In genomic region chr7:98430785-98431184, GRCm38 (mm10) we compare ENCODE assay signal across 8 mouse cellular contexts. TPM values are rescaled to one million over a fixed set of nuclear protein-coding genes. Genes with fewer than 3 reads are reported as not detected.
A peak's percentile ranks its signal among the peaks of the same experiment; 100 is the strongest.
DNase-seq lines count a peak whose midpoint lies in the region; ATAC-seq lines count a peak whose summit lies in the region.

No protein-coding gene starts in this region.

- H3K36me3 ChIP-seq in forebrain, embryonic 15.5 days, result no peaks in the 10 kb centered on the region
- no peaks in the 10 kb centered on the region for H3K36me3 ChIP-seq in hindbrain, embryonic 13.5 days

- no peaks in the 10 kb centered on the region for H3K9me3 ChIP-seq in forebrain, embryonic 15.5 days
- H3K9me3 ChIP-seq in hindbrain, embryonic 13.5 days, result no peaks in the 10 kb centered on the region

- DNase-seq in NIH3T3 (ENCODE audit: low read depth), result peak; percentile 84
- DNase-seq in cerebellum, adult 11-12 months, result peak; percentile 31
- peak; percentile 20 to 65 for DNase-seq in layer of hippocampus, adult 8-10 months (ENCODE audit: low spot score in 2 of 2)
- peak; percentile 48 for DNase-seq in lung, postnatal 25 days (ENCODE audit: low spot score)
- peak; percentile 56 for DNase-seq in right cerebral cortex, postnatal 25 days

- no peak overlapping the region for H3K4me3 ChIP-seq in forebrain, embryonic 15.5 days
- no peak overlapping the region for H3K4me3 ChIP-seq in hindbrain, embryonic 13.5 days

- no peaks in the 10 kb centered on the region for H3K27me3 ChIP-seq in forebrain, embryonic 15.5 days
- 0 out of 2 replicates have a peak, but pooled peaks cover 3% of the 10 kb centered on the region for H3K27me3 ChIP-seq in hindbrain, embryonic 13.5 days

- no peak overlapping the region for H3K9ac ChIP-seq in forebrain, embryonic 15.5 days (replicated peaks)
- no peak overlapping the region for H3K9ac ChIP-seq in hindbrain, embryonic 13.5 days

- peak; percentile 71 for ATAC-seq in forebrain, embryonic 15.5 days (replicated peaks)
- peak; percentile 54; the same call in 1 of the 2 replicates for ATAC-seq in hindbrain, embryonic 13.5 days (ENCODE audit: low FRiP score)
- no peak for ATAC-seq in activated CD4-positive, CD25-positive, alpha-beta regulatory T cell, adult 4 months

- H3K4me2 ChIP-seq in forebrain, embryonic 15.5 days (replicated peaks), result no peak overlapping the region
- no peak overlapping the region for H3K4me2 ChIP-seq in hindbrain, embryonic 13.5 days

- WGBS in forebrain, embryonic 15.5 days, result 43% methylated on average over 3 of the region's 3 CpGs
- 50% methylated on average over 3 of the region's 3 CpGs for WGBS in hindbrain, embryonic 13.5 days

- no peak overlapping the region for H3K27ac ChIP-seq in forebrain, embryonic 15.5 days (replicated peaks)
- no peak overlapping the region for H3K27ac ChIP-seq in hindbrain, embryonic 13.5 days

- peaks cover 7% of the 10 kb centered on the region; the same call in 1 of the 2 replicates for H3K4me1 ChIP-seq in forebrain, embryonic 15.5 days
- H3K4me1 ChIP-seq in hindbrain, embryonic 13.5 days (replicated peaks), result peaks cover 7% of the 10 kb centered on the region; the same call in 1 of the 2 replicates

RNA-seq across cellular contexts. Expression of gene Gucy2d, which starts 9.4 kb away (rescaled TPM):
- not detected in 2 replicates for polyA plus RNA-seq in forebrain, embryonic 15.5 days (2015; fragmentation: Nextera tagmentation; extraction: Ambion mirVana)
- polyA plus RNA-seq in hindbrain, embryonic 13.5 days (2015; fragmentation: Nextera tagmentation; extraction: Ambion mirVana), result 0.10 TPM in 1 of 2 replicates, not detected in the other
- under 1 TPM in 1 of 4 experiments, not detected in 3; 0.17 TPM for total RNA-seq in layer of hippocampus, adult 8-10 months (2022)
- not detected for polyA plus RNA-seq in activated CD4-positive, CD25-positive, alpha-beta regulatory T cell, adult 4 months (2017; shearing (Covaris generic))

RNA-seq across cellular contexts. Expression of gene Lrrc32, which starts 58.3 kb away (rescaled TPM):
- 2.3 and 2.4 TPM in 2 replicates for polyA plus RNA-seq in forebrain, embryonic 15.5 days (2015; fragmentation: Nextera tagmentation; extraction: Ambion mirVana)
- polyA plus RNA-seq in hindbrain, embryonic 13.5 days (2015; fragmentation: Nextera tagmentation; extraction: Ambion mirVana), result 3.1 and 3.9 TPM in 2 replicates
- 1 to 10 TPM; 2.0 to 2.8 (median 2.4) TPM for total RNA-seq in layer of hippocampus, adult 8-10 months (2022)
- 10 to 100 TPM; 57.2 to 89.2 TPM for polyA plus RNA-seq in activated CD4-positive, CD25-positive, alpha-beta regulatory T cell, adult 4 months (2017; shearing (Covaris generic))

Comparison
In these comparisons a context has a peak if more than half of its experiments do, and no peak if none do; other contexts are left out.
1. DNase-seq: peak in every context shown above with its lines; median percentile 84 in NIH3T3; 56 in right cerebral cortex, postnatal 25 days; 48 in lung, postnatal 25 days; 42 in layer of hippocampus, adult 8-10 months; 31 in cerebellum, adult 11-12 months.
2. RNA of gene Lrrc32, which starts 58.3 kb away (polyA plus RNA-seq): 57.2 to 89.2 TPM in activated CD4-positive, CD25-positive, alpha-beta regulatory T cell, adult 4 months; 3.1 to 3.9 TPM in hindbrain, embryonic 13.5 days and 2.3 to 2.4 TPM in forebrain, embryonic 15.5 days; every median in the first group is over 10 times any median in the second.